Mouse (Mus musculus) thymus, postnatal 36 days (tissue): ENCODE measurements around the gene Vav1.

ENCODE experiments used
- DNase-seq, 2 experiments: peaks; one replicate each; pipeline ENCODE4 v3.0.0; 2022; ENCODE audit warnings: mixed read lengths in 2 of 2

Gene Vav1

GRCm38 (mm10) chr17:57339298-57339697 is 60.4 kb downstream of the Vav1 start:
- no peak for DNase-seq

GRCm38 (mm10) chr17:57341568-57341967 is 62.7 kb downstream of the Vav1 start:
- no peak for DNase-seq

- no peak for DNase-seq
Observed at GRCm38 (mm10) chr17:57344029-57344707, 65.3 kb downstream of the Vav1 start.

- DNase-seq = no peak
Observed at GRCm38 (mm10) chr17:57347017-57347416, 68.1 kb downstream of the Vav1 start.

GRCm38 (mm10) chr17:57347781-57348180 is 68.9 kb downstream of the Vav1 start:
- DNase-seq = no peak

GRCm38 (mm10) chr17:57349067-57349466 is 70.2 kb downstream of the Vav1 start:
- DNase-seq = no peak

GRCm38 (mm10) chr17:57350212-57350611 is 71.3 kb downstream of the Vav1 start:
- DNase-seq = no peak

- DNase-seq = no peak
Observed at GRCm38 (mm10) chr17:57351107-57351506, 72.2 kb downstream of the Vav1 start.

GRCm38 (mm10) chr17:57358441-57358840 is 79.5 kb downstream of the Vav1 start, which contains the start of gene Adgre1:
TSS of gene Adgre1 (plus strand) at chr17:57358691.
- no peak for DNase-seq

- DNase-seq = no peak
Observed at GRCm38 (mm10) chr17:57359485-57360241, 80.8 kb downstream of the Vav1 start.
